Mouse (Mus musculus): ENCODE results near the gene B3gat2. TPM values are rescaled to one million over a fixed set of nuclear protein-coding genes. Genes with fewer than 3 reads are reported as not detected.
A peak's percentile ranks its signal among the peaks of the same experiment; 100 is the strongest.

B3gat2 gene
- polyA plus RNA-seq, 1 experiment from 2014 or later, result 0.81 TPM

DNA sequence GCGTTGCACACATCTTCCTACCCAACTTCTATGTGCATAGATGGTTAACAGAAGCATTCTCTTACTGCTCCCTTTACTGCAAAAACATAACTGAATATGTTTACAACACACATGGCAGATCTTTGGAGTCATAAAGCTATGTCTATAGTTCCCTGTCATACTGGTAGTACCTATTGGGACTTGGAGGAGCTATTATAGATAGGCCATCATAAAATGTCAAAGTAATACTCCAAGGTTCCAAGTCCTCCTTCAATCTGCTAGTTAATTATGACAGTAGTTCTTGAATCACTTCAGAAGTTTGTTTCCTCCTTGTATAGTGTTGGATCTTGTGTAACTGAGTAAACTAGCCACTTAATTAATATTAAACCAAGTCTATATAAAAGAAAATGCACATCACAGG is 110.6 kb downstream of the B3gat2 start:
- H3K36me3 ChIP-seq (replicated peaks; ENCODE audit: control insufficient read depth, insufficient read depth, low read depth, low read length), result no peaks in the 10 kb centered on the region
- no peak overlapping the region for H3K4me3 ChIP-seq (ENCODE audit: low read depth, low read length)
- no peak for DNase-seq (ENCODE audit: low spot score)
- H3K9ac ChIP-seq (replicated peaks; ENCODE audit: low read length), result no peak overlapping the region
- H3K4me1 ChIP-seq (ENCODE audit: control insufficient read depth, insufficient read depth, low read length), result no peaks in the 10 kb centered on the region
- no peaks in the 10 kb centered on the region for H3K27me3 ChIP-seq (ENCODE audit: control insufficient read depth, insufficient read depth, low read length)
- WGBS, result 100% methylated on average over 1 of the region's 1 CpGs
- no peak overlapping the region for H3K27ac ChIP-seq (replicated peaks; ENCODE audit: low read depth, low read length)
- no peak overlapping the region for H3K4me2 ChIP-seq (ENCODE audit: low read depth, low read length)
- ATAC-seq (replicated peaks; ENCODE audit: insufficient number of reproducible peaks, low FRiP score, low TSS enrichment, low read depth), result no peak
- H3K9me3 ChIP-seq (replicated peaks; ENCODE audit: control insufficient read depth, low read length), result no peaks in the 10 kb centered on the region

DNA sequence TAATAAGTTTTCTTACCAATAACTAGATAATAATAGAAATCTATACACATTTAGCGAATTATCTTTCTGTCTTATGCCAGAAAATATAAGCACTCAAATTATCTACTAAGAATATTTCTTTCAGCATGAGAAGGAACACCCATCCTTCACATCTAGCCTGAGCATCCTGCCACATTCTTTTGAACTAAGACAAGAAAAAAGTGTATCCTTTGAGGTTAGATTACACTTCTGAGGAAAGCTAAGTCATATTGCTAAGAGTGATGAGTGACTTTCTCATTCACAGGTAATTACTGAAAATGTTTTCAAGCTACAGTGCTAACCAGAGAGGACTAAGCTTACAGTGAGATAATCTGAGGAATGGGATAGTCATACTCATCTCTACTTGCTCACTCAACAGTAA is 121.1 kb downstream of the B3gat2 start:
- no peak overlapping the region for H3K4me3 ChIP-seq (ENCODE audit: low read depth, low read length)
- DNase-seq (ENCODE audit: low spot score) (no peak), ATAC-seq (replicated peaks; ENCODE audit: insufficient number of reproducible peaks, low FRiP score, low TSS enrichment, low read depth) (no peak)
- no peaks in the 10 kb centered on the region for H3K9me3 ChIP-seq (replicated peaks; ENCODE audit: control insufficient read depth, low read length)
- no peaks in the 10 kb centered on the region for H3K4me1 ChIP-seq (ENCODE audit: control insufficient read depth, insufficient read depth, low read length)
- no peak overlapping the region for H3K9ac ChIP-seq (replicated peaks; ENCODE audit: low read length)
- no peaks in the 10 kb centered on the region for H3K27me3 ChIP-seq (ENCODE audit: control insufficient read depth, insufficient read depth, low read length)
- H3K36me3 ChIP-seq (replicated peaks; ENCODE audit: control insufficient read depth, insufficient read depth, low read depth, low read length), result no peaks in the 10 kb centered on the region
- WGBS, result 96% methylated on average over 1 of the region's 1 CpGs
- no peak overlapping the region for H3K4me2 ChIP-seq (ENCODE audit: low read depth, low read length)
- no peak overlapping the region for H3K27ac ChIP-seq (replicated peaks; ENCODE audit: low read depth, low read length)

DNA sequence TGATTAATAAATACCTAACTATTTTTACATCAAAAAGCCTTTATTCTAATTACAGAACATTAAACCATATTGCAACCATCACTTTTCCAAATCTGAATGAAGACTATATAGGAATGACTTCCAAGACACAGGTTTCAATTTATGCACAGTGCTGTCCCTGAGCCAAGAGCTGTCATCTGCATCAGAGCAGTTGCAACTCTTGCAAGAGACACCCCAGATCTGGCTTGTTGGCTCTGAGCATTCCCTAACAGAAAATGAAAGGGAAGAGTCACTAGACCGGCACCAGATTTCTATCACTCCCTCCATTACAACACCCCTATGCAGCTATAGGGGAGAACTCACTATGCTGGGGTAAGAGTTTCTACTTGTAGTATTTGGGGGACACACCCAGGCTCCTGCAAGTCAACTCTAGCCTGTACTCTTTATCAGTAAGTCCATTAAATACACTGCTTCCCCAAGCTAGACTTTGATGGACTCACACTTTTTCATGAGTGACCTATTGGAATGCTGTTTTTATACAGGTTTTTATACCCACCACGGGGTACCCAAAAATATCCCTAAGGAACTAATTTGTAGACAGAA is 122.6 kb downstream of the B3gat2 start:
- DNase-seq (ENCODE audit: low spot score) (no peak), ATAC-seq (replicated peaks; ENCODE audit: insufficient number of reproducible peaks, low FRiP score, low TSS enrichment, low read depth) (no peak)
- no peaks in the 10 kb centered on the region for H3K27me3 ChIP-seq (ENCODE audit: control insufficient read depth, insufficient read depth, low read length)
- no peak overlapping the region for H3K27ac ChIP-seq (replicated peaks; ENCODE audit: low read depth, low read length)
- WGBS, result 92% methylated on average over 2 of the region's 2 CpGs
- no peak overlapping the region for H3K4me2 ChIP-seq (ENCODE audit: low read depth, low read length)
- H3K9ac ChIP-seq (replicated peaks; ENCODE audit: low read length), result no peak overlapping the region
- no peaks in the 10 kb centered on the region for H3K4me1 ChIP-seq (ENCODE audit: control insufficient read depth, insufficient read depth, low read length)
- no peak overlapping the region for H3K4me3 ChIP-seq (ENCODE audit: low read depth, low read length)
- no peaks in the 10 kb centered on the region for H3K9me3 ChIP-seq (replicated peaks; ENCODE audit: control insufficient read depth, low read length)
- no peaks in the 10 kb centered on the region for H3K36me3 ChIP-seq (replicated peaks; ENCODE audit: control insufficient read depth, insufficient read depth, low read depth, low read length)

DNA sequence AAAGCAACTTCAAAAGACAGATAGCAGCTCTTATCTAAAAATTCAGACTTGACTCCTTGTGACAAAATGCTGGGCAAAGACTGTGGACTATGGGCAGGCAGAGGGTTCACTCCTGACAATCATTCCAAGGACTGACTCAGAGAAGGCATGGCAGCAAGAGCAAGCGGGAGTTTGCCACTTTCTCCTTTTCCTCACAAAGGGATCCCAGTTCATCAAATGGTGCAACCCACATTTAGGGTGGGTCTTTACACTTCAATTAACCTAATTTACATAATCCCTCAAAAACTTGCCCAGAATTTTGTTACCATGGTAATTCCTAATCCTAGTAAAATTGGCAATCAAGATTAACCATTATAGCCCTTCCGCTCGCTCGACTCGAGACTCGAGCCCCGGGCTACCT is 123.4 kb downstream of the B3gat2 start:
- Histone ChIP-seq H3K36me3 (replicated peaks; ENCODE audit: control insufficient read depth, insufficient read depth, low read depth, low read length) (no peaks in the 10 kb centered on the region), H3K27me3 (ENCODE audit: control insufficient read depth, insufficient read depth, low read length) (no peaks in the 10 kb centered on the region), H3K9me3 (replicated peaks; ENCODE audit: control insufficient read depth, low read length) (no peaks in the 10 kb centered on the region), H3K4me2 (ENCODE audit: low read depth, low read length) (no peak overlapping the region), H3K27ac (replicated peaks; ENCODE audit: low read depth, low read length) (no peak overlapping the region), H3K4me1 (ENCODE audit: control insufficient read depth, insufficient read depth, low read length) (no peaks in the 10 kb centered on the region), H3K9ac (replicated peaks; ENCODE audit: low read length) (no peak overlapping the region), H3K4me3 (ENCODE audit: low read depth, low read length) (no peak overlapping the region)
- DNase-seq (ENCODE audit: low spot score), result no peak
- no peak for ATAC-seq (replicated peaks; ENCODE audit: insufficient number of reproducible peaks, low FRiP score, low TSS enrichment, low read depth)
- 92% methylated on average over 7 of the region's 7 CpGs for WGBS

DNA sequence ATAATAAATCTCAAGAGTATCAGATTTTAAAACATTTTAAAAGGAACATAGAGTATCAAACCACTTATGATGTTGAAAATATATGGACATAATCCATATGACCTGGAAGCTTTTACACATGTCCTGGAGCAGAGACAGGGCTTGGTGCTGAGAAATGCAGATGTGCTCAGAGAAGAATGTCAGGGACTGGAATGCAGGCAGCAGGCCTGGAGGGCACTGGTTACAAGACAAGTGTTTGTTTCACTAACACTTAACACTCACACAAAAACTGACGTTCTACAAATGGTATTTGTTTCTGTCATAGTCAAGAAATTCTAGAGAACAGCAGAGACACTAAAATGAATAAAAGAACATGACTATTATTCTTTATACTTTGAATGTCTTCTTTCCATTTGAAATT is 130.5 kb downstream of the B3gat2 start:
- DNase-seq (ENCODE audit: low spot score) (peak; percentile 26), ATAC-seq (replicated peaks; ENCODE audit: insufficient number of reproducible peaks, low FRiP score, low TSS enrichment, low read depth) (no peak)
- no peak overlapping the region for H3K27ac ChIP-seq (replicated peaks; ENCODE audit: low read depth, low read length)
- H3K36me3 ChIP-seq (replicated peaks; ENCODE audit: control insufficient read depth, insufficient read depth, low read depth, low read length), result no peaks in the 10 kb centered on the region
- H3K4me2 ChIP-seq (ENCODE audit: low read depth, low read length), result no peak overlapping the region
- WGBS, result 13% methylated on average over 1 of the region's 1 CpGs
- H3K9ac ChIP-seq (replicated peaks; ENCODE audit: low read length), result no peak overlapping the region
- no peaks in the 10 kb centered on the region for H3K27me3 ChIP-seq (ENCODE audit: control insufficient read depth, insufficient read depth, low read length)
- no peaks in the 10 kb centered on the region for H3K9me3 ChIP-seq (replicated peaks; ENCODE audit: control insufficient read depth, low read length)
- H3K4me3 ChIP-seq (ENCODE audit: low read depth, low read length), result no peak overlapping the region
- H3K4me1 ChIP-seq (ENCODE audit: control insufficient read depth, insufficient read depth, low read length), result no peaks in the 10 kb centered on the region

Other genes starting within 250 kb of the B3gat2 start
- 46.3 and 46.6 TPM in 2 replicates for gene Smap1, start 160.6 kb downstream of the B3gat2 start, polyA plus RNA-seq (2014; fragmentation: Nextera tagmentation; extraction: Ambion mirVana)
- 102 and 106 TPM in 2 replicates for gene Sdhaf4, start 243.9 kb downstream of the B3gat2 start, polyA plus RNA-seq (2014; fragmentation: Nextera tagmentation; extraction: Ambion mirVana)